ENCODE assay signal across 8 mouse cellular contexts in the genomic region with DNA sequence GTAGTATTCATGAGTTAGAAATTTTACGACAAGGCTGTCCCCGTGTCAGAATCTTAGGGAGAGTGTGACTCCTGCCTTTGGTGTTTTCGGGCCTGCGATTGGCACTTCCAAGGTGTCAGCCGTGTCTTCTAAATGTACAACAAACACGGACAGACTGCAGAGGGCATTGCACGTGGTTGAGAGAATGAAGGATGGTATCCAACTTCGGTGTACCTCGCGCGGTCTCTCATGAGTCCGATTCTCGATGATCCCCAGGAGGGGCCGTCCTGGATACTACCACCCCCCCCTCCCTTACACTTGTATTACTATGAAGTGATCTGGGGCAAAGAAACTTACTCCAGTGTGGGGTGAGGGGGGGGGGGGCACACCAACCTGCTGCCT. TPM values are rescaled to one million over a fixed set of nuclear protein-coding genes. Genes with fewer than 3 reads are reported as not detected.
A peak's percentile ranks its signal among the peaks of the same experiment; 100 is the strongest.
DNase-seq lines count a peak whose midpoint lies in the region; ATAC-seq and TF ChIP-seq lines count a peak whose summit lies in the region.

No protein-coding gene starts in this region.

- peak overlapping the region; percentile 93 for H3K27ac ChIP-seq in embryonic facial prominence, embryonic 10.5 days (replicated peaks)
- H3K27ac ChIP-seq in hindbrain, embryonic 15.5 days (replicated peaks) = no peak overlapping the region
- peak overlapping the region; percentile 75 for H3K27ac ChIP-seq in liver, postnatal 0 days (ENCODE audit: low read depth)

- H3K4me1 ChIP-seq in embryonic facial prominence, embryonic 10.5 days = peaks cover 30% of the 10 kb centered on the region
- peaks cover 20% of the 10 kb centered on the region for H3K4me1 ChIP-seq in hindbrain, embryonic 15.5 days (replicated peaks)
- peaks cover 32% of the 10 kb centered on the region for H3K4me1 ChIP-seq in liver, postnatal 0 days (ENCODE audit: insufficient read depth)

- no peak for TF ChIP-seq EP300 in liver, postnatal 0 days (IDR thresholded peaks at IDR 0.05; ENCODE audit: low read depth)

- peak; percentile 55 for DNase-seq in embryo, embryonic 10 days (ENCODE audit: low spot score)
- no peak for DNase-seq in embryo, embryonic 9.5 days (ENCODE audit: extremely low spot score)
- peak; percentile 22 for DNase-seq in CD4-positive helper T cell, adult 2 months (ENCODE audit: low read depth, low spot score)
- DNase-seq in embryonic facial prominence, embryonic 10.5 days (ENCODE audit: low spot score) = no peak
- DNase-seq in liver, postnatal 0 days = no peak
- DNase-seq in yolk sac, embryonic 10.5 days (ENCODE audit: low spot score) = peak; percentile 41

- peak overlapping the region; percentile 71 for H3K9ac ChIP-seq in hindbrain, embryonic 15.5 days
- H3K9ac ChIP-seq in liver, postnatal 0 days (replicated peaks) = peak overlapping the region; percentile 83

- H3K4me2 ChIP-seq in hindbrain, embryonic 15.5 days = peak overlapping the region; percentile 94
- H3K4me2 ChIP-seq in liver, postnatal 0 days (ENCODE audit: low read depth, low read length) = peak overlapping the region; percentile 100

- WGBS in embryonic facial prominence, embryonic 10.5 days = 11% methylated on average over 14 of the region's 14 CpGs
- WGBS in hindbrain, embryonic 15.5 days = 6% methylated on average over 14 of the region's 14 CpGs
- 1% methylated on average over 14 of the region's 14 CpGs for WGBS in liver, postnatal 0 days (ENCODE audit: insufficient replicate concordance)

- H3K27me3 ChIP-seq in embryonic facial prominence, embryonic 10.5 days (replicated peaks; ENCODE audit: low read depth, poor library complexity, severe bottlenecking) = no peaks in the 10 kb centered on the region
- no peaks in the 10 kb centered on the region for H3K27me3 ChIP-seq in hindbrain, embryonic 15.5 days
- H3K27me3 ChIP-seq in liver, postnatal 0 days (ENCODE audit: insufficient read depth, low read length) = no peaks in the 10 kb centered on the region

- H3K36me3 ChIP-seq in embryonic facial prominence, embryonic 10.5 days (replicated peaks) = peaks cover 52% of the 10 kb centered on the region
- H3K36me3 ChIP-seq in hindbrain, embryonic 15.5 days = 0 out of 2 replicates have a peak, but pooled peaks cover 11% of the 10 kb centered on the region
- 0 out of 2 replicates have a peak, but pooled peaks cover 2% of the 10 kb centered on the region for H3K36me3 ChIP-seq in liver, postnatal 0 days (replicated peaks; ENCODE audit: insufficient read depth, low read length)

- peak; percentile 66 for ATAC-seq in hindbrain, embryonic 15.5 days (ENCODE audit: low FRiP score, low read depth)
- ATAC-seq in liver, postnatal 0 days = peak; percentile 8
- ATAC-seq in activated CD4-positive, CD25-positive, alpha-beta regulatory T cell, adult 4 months = no peak

- no peaks in the 10 kb centered on the region for H3K9me3 ChIP-seq in embryonic facial prominence, embryonic 10.5 days
- no peaks in the 10 kb centered on the region for H3K9me3 ChIP-seq in hindbrain, embryonic 15.5 days
- H3K9me3 ChIP-seq in liver, postnatal 0 days (ENCODE audit: low read length) = no peaks in the 10 kb centered on the region

- peak overlapping the region; percentile 80 for H3K4me3 ChIP-seq in embryonic facial prominence, embryonic 10.5 days
- peak overlapping the region; percentile 83 for H3K4me3 ChIP-seq in hindbrain, embryonic 15.5 days
- H3K4me3 ChIP-seq in liver, postnatal 0 days (ENCODE audit: low read depth, low read length) = peak overlapping the region; percentile 79

- no peak for TF ChIP-seq CTCF in liver, postnatal 0 days (IDR thresholded peaks at IDR 0.05; ENCODE audit: low read depth)

RNA-seq across cellular contexts. Expression of gene Bag2, which starts 0.6 kb away (rescaled TPM):
- polyA plus RNA-seq in embryonic facial prominence, embryonic 10.5 days (2016; fragmentation: Nextera tagmentation; extraction: Ambion mirVana) = 59.0 and 65.7 TPM in 2 replicates
- 24.8 and 25.8 TPM in 2 replicates for polyA plus RNA-seq in hindbrain, embryonic 15.5 days (2015; fragmentation: Nextera tagmentation; extraction: Ambion mirVana)
- polyA plus RNA-seq in liver, postnatal 0 days (2015; fragmentation: Nextera tagmentation; extraction: Ambion mirVana) = 12.8 and 16.0 TPM in 2 replicates
- polyA plus RNA-seq in activated CD4-positive, CD25-positive, alpha-beta regulatory T cell, adult 4 months (2017; shearing (Covaris generic)) = 1 to 10 TPM; 1.7 to 4.7 TPM

RNA-seq across cellular contexts. Expression of gene Rab23, which starts 37.3 kb away (rescaled TPM):
- polyA plus RNA-seq in embryonic facial prominence, embryonic 10.5 days (2016; fragmentation: Nextera tagmentation; extraction: Ambion mirVana) = 32.3 and 35.2 TPM in 2 replicates
- 29.7 and 31.2 TPM in 2 replicates for polyA plus RNA-seq in hindbrain, embryonic 15.5 days (2015; fragmentation: Nextera tagmentation; extraction: Ambion mirVana)
- polyA plus RNA-seq in liver, postnatal 0 days (2015; fragmentation: Nextera tagmentation; extraction: Ambion mirVana) = 2.3 and 2.8 TPM in 2 replicates
- polyA plus RNA-seq in activated CD4-positive, CD25-positive, alpha-beta regulatory T cell, adult 4 months (2017; shearing (Covaris generic)) = 1 to 10 TPM; 7.0 to 7.3 TPM

RNA-seq across cellular contexts. Expression of gene Zfp451, which starts 57.4 kb away (rescaled TPM):
- 33.6 and 35.7 TPM in 2 replicates for polyA plus RNA-seq in embryonic facial prominence, embryonic 10.5 days (2016; fragmentation: Nextera tagmentation; extraction: Ambion mirVana)
- 37.5 and 37.7 TPM in 2 replicates for polyA plus RNA-seq in hindbrain, embryonic 15.5 days (2015; fragmentation: Nextera tagmentation; extraction: Ambion mirVana)
- 3.8 and 4.4 TPM in 2 replicates for polyA plus RNA-seq in liver, postnatal 0 days (2015; fragmentation: Nextera tagmentation; extraction: Ambion mirVana)
- polyA plus RNA-seq in activated CD4-positive, CD25-positive, alpha-beta regulatory T cell, adult 4 months (2017; shearing (Covaris generic)) = 10 to 100 TPM; 11.4 to 16.8 TPM

Comparison
In these comparisons a context has a peak if more than half of its experiments do, and no peak if none do; other contexts are left out.
1. DNase-seq: peak in embryo, embryonic 10 days (single experiment), CD4-positive helper T cell, adult 2 months (single experiment) and yolk sac, embryonic 10.5 days (single experiment); none in embryo, embryonic 9.5 days (single experiment), embryonic facial prominence, embryonic 10.5 days (single experiment) and liver, postnatal 0 days (single experiment).
2. Peak in every context shown above with its lines, with median percentiles within 50 percentile points of each other: H3K4me3 ChIP-seq.